Mouse (Mus musculus) frontal cortex, postnatal 36 days (tissue): ENCODE data around the gene Cpsf7.

ENCODE experiments used
- DNase-seq, 2 experiments: peaks; one replicate each; pipeline ENCODE4 v3.0.0; 2022; ENCODE audit warnings: low spot score in 2 of 2

The Cpsf7 gene

DNA sequence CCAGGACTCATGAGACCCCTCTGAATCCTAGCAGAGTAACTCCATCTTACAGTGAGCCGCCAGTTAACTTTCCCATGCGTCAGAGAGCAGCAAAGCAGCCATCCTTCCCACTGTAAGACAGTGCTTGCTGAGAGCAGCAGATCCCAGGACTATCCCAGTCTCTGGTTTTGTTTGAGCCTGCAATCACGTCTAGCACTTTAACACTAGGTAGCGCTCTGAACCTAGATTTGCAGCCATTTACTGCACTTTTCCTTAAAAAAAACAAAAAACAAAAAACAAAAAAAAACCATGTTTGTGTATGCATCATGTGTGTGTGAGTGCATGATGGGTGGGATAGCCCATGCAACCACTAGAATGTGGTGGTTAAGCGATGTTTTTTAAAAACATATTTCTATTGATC lies 35.0 kb downstream of the Cpsf7 start:
- DNase-seq: no peak

DNA sequence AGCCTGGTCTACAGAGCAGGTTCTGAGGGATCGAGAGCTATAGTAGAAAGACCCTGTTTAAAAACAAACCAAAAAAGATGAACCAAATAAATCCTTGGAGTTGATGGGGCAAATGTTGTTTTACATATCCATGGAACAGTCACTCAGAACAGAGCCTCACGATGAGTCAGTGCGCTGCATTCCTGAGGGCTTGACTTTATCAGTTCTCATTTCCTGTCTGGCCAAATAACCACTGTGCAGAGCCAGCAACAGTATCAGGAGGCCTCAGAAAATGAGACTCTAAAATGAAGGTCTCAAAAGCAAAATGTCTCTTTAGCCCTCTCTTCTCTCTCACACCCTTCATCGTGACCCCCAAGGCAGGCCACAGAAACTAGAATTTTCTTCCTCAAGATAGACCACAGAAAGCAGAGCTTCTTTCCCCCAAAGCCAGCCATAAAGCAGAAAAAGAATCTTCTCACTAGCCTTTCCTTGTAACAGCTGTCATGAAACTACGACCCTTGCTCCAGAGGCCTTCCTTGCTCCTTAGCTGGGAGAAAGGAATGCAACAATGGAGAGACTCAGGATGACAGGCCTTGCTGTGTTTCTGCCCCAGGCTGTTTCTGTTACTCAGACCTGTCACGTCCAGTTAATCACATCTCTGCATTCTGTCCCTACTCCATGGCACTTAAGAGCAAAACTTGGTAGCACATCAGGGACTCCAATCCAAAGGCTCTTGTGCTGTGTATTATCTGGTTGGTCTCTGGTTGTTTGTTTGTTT lies 36.7 kb downstream of the Cpsf7 start:
- DNase-seq: no peak

DNA sequence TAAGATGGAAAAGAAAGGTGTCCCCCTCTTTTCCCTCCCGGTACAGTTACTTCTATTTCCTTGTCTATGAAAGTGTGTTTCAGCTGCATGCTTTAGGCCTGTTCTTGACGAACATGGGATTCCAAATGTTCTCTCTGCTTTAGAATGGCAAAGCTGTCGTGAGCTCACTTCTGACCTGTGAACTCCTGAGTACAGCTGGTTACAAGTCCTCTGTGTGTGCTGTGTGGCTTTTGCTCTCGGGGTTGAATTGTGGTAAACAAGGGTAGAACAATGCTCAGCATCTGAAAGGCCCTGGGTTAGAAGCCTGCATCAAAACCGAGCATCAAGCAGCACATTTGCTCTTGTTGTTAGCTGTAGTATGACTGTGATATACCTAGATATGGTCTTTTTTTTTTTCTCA lies 37.3 kb downstream of the Cpsf7 start:
- no peak for DNase-seq

DNA sequence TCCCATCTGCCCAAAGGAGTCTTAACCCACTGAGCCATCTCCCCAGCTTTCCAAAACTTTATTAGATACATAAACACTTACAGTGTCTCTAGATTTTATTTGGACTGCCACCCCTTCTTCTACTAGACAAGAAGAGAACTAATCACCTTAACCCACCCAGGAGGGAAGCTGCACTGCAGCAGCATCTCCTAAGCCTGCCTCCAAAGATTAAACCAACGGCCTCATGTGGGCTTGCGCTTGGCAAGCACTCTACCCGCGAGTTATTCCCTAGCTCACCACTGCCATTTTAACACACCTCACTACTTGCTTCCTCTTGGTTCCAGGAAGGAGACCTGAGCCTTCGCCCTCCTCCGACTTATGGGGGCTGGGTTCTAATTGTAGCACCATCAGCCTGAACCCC lies 39.2 kb downstream of the Cpsf7 start:
- no peak for DNase-seq

DNA sequence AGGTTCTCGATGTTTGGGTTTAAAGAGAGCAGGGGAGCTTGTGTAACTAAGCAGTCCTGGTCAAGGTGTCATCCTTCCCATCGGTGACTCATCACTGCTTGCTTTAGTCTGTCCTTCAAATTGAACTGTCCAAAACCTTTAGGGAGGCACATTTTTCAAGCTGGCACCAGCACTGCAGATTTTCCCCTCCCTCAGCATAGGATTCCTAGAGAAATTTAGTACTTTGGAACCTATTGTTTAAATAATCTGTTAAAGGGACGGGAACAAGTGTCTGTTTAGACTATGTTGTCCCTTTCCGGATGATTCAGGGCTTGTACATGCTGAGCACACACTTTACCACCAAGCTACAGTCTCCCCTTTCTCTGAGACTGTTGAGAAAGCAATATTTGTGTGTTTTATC lies 40.2 kb downstream of the Cpsf7 start:
- DNase-seq: no peak

DNA sequence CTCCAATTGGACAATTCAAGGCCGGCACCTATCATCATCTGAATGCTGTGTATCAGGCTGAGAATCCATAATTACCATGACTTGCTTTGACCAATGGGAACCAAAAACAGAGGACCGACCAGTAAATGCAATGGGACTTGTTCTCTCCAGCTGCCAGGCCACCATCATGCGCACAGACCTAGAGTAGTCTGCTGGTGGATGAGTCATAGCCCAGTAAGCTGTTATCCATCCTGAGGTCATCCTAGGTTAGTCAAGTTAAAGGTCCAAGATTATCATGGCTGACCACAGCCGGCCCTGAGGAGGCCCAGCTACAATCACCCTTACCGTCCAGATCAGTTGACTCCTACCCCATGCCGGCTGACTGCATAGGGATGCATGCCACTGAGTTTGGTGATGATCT lies 44.6 kb downstream of the Cpsf7 start:
- DNase-seq: no peak

DNA sequence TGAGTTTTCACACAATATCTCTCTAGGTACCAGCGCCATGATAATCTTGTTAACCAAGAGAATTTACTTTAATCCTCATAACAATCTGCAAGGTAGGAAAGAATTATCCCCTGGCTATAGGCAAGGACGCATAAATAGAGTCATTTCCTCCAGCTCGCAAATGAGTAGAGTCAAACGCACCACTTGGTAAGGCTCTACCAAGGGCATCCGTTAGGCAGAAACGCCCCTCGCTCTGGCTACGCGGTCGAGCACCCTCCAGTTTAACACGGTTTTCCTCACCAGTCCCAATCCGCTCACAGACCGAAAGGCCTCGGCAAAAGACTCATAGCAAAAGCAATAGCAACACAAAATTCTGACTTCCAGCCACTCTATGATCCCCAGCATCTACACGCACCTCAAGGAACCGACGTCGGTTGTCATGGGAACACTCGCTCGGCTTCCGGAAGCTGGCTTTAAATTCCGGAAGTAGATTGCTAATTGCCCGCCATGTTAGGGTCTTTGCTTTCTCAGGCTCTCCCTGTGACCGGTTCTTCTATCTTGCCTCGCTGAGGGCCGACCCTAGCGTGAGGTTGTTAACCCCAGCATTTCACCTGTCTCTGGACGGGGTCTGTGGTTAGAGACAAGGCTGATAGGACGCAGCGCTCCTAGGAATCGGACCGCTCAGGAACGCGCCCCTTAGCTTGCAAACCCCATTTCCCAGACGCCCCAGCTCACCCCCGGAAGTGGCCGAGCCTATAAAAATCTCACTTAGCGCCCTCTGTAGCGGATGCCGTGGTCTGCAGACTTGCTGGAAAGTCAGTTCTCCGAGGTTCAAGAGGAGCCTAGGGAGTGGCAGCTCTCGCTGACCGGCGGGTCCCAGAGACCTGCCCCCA lies 51.9 kb downstream of the Cpsf7 start, which contains the start of the genes Cyb561a3 and Tmem138:
TSS of gene Cyb561a3 (plus strand) at position 483 of the 872 bp plus-strand sequence.
TSS of gene Tmem138 (minus strand) at position 673 of the 872 bp plus-strand sequence.
- DNase-seq: peak; percentile 95 to 96

DNA sequence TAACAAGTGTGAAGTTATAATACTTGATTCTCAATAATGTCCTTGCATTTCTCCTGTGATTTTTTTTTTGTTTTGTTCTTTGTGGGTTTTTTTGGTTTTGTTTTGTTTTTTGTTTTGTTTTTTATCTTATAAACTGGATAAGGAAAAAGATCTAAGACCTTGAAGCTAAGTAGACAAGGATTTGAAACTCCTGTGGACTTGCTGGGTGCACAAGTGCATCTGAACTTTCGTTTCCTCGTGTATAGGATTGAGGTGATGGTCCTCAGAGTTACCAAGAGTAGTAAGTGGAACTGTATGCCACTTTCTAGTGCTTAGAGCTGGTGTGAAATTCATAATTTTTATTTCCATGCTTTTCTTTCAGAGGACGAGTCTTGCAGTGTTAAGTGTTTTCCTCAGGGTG lies 55.0 kb downstream of the Cpsf7 start:
- no peak for DNase-seq

DNA sequence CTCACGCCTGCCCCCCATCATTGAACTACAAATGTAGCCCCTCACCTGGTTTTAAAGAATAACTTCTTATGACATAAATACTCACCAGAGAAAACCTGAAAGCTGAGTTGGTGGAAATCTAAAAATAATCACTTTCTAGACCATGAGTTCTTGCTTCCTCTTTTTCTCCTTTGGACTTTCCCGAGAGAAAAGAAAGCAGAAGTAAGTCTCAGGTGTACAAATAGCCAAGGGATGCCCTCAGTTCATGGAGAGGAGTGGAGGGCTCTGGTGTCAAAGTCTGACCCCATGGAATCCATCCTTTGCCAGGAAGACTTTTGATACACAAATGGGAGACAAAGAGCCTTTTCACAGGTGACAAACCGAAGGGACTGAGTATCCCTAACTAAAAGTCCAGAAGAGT lies 55.7 kb downstream of the Cpsf7 start:
- no peak for DNase-seq

DNA sequence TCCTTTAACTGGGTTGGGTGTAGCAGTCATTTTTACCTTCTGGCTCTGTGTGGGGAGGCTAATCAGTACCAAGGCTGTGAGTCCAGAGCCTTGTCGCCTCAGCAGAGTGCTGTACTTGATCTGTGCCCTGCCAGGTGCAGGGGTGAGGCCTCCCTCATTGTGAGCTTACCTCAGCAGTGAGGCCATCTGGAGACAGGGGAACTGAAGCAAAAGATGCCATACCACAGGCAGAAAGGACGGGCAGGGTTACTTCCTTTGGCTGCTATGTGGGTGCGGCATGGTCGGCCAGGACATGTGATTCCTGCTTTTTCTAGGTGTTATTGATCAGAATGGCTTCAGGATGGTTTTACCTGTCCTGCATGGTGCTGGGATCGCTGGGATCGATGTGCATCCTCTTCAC lies 56.9 kb downstream of the Cpsf7 start:
- no peak for DNase-seq

DNA sequence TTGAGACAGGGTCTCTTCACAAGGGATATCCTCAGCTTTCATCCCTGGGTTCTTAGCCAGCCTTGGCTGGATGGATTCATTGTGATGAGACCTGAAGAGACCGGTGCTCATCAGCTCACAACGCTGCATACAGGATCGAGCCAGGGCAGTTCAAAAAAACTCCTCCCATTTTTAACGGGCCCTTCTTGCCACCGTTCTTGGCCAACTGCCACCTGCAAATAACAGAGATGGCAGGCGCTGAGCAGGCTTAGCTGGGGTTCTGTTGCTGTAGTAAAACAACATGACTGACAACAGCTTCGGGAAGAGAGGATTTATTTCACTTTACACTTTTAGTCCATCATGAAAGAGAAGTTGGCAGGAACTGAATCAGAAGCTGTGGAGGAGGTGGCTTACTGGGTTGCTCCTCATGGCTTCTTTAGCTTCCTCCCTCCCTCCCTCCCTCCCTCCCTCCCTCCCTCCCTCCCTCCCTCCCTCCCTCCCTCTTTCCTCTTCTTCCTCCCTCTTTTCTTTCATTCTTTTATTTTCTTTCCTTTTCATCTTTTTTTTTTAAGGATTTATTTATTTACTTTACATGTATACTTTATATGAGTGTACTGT lies 58.6 kb downstream of the Cpsf7 start:
- DNase-seq: no peak

DNA sequence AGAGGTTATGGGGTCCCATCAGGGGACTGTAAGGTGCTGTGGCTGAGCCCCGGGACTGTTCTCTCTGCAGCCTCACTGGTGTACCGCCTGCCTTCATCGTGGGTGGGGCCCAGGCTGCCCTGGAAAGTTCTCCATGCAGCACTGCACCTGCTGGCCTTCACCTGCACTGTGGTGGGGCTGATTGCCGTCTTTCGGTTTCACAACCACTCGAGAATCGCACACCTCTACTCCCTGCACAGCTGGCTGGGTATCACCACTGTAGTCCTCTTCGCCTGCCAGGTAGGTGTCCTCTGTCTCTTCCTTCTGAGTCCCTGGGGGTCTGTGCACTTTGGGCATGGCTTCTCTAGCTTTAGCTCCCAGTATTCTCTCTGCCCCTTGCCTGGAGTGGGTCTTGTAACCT lies 60.0 kb downstream of the Cpsf7 start:
- DNase-seq: no peak

DNA sequence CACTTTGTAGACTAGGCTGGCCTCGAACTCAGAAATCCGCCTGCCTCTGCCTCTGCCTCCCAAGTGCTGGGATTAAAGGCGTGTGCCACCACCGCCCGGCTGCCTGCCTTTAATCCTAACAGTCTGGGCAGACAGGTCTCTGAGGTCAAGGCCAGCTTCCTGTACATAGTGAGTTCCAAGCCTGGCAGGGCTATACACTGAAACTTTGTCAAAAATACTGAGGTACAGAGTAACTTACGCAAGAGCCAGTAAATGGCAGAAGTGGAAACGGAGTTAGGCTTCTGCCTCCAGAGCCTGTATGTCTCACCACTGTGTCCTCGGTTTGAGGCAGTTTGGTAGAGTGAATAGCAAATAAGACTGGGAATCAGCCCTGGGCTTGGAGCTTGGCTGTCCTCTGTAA lies 62.2 kb downstream of the Cpsf7 start:
- DNase-seq: no peak

DNA sequence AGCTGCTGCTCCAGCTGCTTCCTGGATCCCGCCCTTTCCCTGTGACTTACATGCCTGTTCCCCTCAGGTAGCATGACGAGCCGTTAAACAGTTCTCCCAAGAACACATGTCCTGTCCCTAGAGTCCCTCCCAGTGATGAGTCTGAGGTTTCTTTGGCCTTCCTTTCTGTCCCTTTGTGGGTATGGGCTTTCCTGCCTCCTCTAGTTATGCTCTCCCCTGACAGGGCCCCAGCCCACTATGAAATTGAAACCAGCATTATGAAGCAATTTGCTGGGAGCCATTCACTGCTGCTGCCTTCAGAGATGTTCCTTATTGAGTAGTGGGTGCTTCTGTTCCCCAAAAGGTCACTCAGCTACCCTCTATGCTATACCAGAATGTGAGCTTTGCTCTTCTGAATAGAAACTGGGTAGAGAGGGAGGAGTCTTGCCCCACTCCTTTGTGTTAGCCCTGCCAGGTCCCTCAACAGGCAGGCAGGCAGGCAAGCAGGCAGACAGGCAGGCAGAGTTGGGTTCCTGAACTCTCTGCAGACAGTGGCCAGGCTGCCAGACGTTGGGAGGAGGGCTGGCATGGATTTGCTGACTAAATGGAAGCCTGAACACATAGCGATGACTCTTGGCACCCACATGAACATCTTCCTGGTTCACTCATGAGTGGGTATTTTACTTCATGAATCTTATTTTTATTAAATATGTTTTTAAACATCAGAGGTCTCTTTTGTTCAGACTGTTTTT lies 64.2 kb downstream of the Cpsf7 start:
- DNase-seq: no peak

DNA sequence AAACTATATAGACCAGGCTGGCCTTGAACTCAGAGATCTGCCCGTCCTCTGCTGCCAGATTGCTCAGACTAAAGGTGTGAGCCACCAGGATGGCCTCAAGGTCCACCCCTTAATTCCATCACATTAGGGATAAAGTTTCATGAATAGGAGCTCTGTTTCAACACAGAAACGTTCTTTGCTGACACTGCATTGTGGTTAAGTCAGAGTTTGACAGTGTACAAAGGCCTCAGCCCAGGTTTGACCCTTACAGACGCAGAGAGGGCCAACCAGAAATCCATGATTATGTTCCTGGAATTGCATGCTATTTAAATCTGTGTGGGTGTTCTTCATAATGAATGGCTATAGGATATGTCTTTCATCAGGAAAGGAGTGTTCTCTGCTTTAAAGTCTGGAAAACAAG lies 65.2 kb downstream of the Cpsf7 start:
- DNase-seq: no peak

DNA sequence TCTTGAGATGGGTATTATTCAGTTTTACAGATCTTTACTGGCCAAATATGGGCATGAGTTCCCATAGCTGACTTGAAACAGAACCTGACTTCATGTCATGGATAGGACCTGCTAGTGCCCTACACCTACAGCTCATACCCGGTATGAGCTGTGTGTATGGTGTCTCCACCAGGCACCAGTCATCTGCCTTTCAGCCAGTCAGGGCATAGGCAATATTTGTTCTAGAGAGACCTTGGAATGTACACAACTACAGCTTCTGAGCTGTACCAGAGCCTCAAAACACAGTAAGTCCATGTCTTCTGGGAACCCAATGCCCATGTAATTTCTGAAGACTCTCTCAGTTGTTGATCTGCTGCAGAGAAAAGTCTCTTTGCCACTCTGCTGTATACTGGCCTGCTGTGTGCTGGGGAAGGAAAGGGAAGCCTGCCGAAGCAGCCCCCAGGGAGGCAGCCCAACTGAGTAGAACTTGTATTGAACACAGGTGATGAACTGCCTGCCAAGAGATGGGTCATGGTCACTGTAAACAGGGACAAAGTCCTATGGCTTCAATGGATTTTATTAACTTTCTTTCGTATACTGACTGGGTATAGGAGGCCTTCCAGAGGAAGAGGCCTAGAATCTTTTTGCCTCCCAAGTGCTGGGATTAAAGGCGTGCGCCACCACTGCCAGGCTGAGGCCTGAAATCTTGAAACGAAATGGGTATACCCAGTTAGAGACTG lies 66.8 kb downstream of the Cpsf7 start:
- DNase-seq: no peak
